Mouse (Mus musculus) bone marrow, adult 2 months (tissue): Measurements from ENCODE around the gene Gjc2.

ENCODE experiments used
- CTCF ChIP-seq: fragments of 200-500 bp; IDR thresholded peaks from 2 replicates; pipeline ENCODE4 v1.5.1; 2011; ENCODE audit warnings: low read length, control low read depth; ENCODE audit not compliant: control insufficient read depth, insufficient read depth
- POLR2A ChIP-seq: fragments of 200-500 bp; IDR thresholded peaks from 2 replicates; pipeline ENCODE4 v1.6.1; 2011; ENCODE audit warnings: low read depth, mild to moderate bottlenecking, control low read depth, low read length, borderline replicate concordance; ENCODE audit not compliant: control insufficient read depth

DNA sequence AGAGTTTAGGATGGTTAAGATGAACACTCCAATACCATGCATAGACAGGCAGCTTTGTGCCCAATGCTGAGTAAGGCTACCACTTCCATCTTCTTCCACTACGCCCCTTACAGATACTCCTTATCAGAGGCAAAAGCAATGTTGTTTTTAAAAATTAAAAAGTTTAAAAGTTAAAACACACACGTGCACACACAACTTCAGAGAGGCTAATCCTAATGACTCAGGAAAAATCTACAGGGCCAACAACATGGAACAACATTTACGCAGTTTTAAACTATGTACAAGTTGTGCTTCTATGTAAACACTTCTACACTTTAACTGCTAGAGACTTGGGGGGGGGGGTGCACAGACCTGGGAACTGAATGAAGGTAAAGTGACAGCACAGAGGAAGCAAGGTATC, 41.0 kb upstream of the Gjc2 start:
- TF ChIP-seq CTCF, result no peak
- no peak for TF ChIP-seq POLR2A
